Mouse (Mus musculus) CD4-positive naive resting alpha-beta T cell, adult 76 days (primary cell): ENCODE results near the gene Wdr66. TPM values are rescaled to one million over a fixed set of nuclear protein-coding genes. Genes with fewer than 3 reads are reported as not detected.

Source experiments
- total RNA-seq: library from RNA; stranded (reverse); gene quantifications from one replicate; pipeline ENCODE4 v1.2.4, GENCODE M21; 2023

Wdr66 gene
- 1.9 TPM for total RNA-seq

DNA sequence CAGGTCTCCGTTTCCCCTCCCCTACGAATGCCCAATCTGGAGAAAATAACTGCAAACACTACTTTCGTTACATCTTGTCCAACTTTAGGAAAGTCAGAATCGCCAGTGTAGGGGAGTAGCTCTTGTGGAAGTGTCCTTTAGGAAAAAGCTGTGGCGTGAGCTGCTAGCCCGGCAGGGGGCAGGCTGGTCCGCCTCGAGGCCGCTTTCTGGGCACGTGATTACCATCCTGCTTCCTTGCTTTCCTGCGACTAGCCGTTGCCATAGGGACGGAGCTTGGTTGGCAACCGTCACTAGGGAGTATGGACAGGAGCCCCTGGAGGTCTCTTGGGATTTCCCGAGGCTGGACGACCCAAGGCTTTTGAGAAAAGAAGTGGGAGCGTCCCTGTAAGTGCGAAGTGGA is at the start of gene Wdr66:
Gene Wdr66, plus strand, starts transcription at position 269 of the 400 bp plus-strand sequence.

DNA sequence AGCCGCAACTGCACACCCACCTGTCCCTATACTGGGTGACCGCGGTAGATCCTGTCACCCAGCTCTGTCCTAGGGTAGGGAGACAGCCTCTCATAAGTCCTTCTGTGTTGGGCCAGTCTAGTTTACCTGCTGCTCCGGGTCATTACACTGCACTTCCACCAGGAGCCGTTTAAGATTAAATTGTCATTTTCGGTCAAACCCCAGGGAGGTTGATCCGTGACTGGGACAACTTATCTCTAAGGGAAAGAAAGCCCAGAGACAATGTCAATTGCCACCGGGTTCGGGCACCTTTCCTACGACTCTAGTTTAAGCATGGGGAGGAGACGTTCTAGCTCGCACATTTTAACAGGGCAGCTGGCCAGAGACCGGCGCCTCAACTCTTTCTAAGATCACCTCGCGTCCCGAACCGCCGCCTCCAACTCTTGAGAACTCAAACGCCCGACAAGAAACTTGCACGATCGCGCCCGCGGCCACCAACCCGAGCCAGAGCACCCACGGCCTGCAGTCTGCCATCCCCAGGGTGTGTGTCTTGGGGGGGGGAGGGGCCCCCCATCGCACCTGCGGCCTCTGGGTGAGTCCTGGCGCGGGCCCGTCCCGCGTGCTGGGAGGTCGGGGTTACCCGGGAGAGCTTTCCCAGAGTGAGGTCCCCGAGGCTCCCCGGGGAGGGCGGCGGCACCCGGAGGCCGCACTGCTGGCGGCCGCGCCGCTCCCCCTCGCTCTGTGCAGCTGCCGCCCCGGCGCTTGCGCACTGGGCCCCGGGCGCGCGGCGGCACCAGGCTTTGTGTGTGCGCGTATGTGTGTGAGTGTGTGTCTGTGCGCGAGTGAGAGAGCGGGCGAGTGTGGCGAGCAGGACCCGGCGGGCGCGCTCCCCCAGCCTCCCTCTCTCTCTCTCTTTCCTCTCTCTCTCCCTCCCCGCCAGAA is 92.1 kb downstream of the Wdr66 start, which contains the start of gene Bcl7a:
Gene Bcl7a, plus strand, starts transcription at position 128 of the 921 bp plus-strand sequence.

Other genes with a start within 250 kb of the Wdr66 start
- 85.6 TPM for gene Orai1, start 237.0 kb upstream of the Wdr66 start, total RNA-seq
- gene Morn3, start 205.1 kb upstream of the Wdr66 start, total RNA-seq, result not detected
- gene Tmem120b, start 183.7 kb upstream of the Wdr66 start, total RNA-seq, result 7.9 TPM
- 69.0 TPM for gene Rhof, start 119.4 kb upstream of the Wdr66 start, total RNA-seq
- gene Setd1b, start 109.9 kb upstream of the Wdr66 start, total RNA-seq, result 97.1 TPM
- 28.8 TPM for gene Psmd9, start 82.7 kb upstream of the Wdr66 start, total RNA-seq
- gene Hpd, start 69.4 kb upstream of the Wdr66 start, total RNA-seq, result not detected
- gene Bcl7a, start 91.7 kb downstream of the Wdr66 start, total RNA-seq, result 18.7 TPM
- gene Mlxip, start 142.7 kb downstream of the Wdr66 start, total RNA-seq, result 97.0 TPM
- gene Lrrc43, start 237.2 kb downstream of the Wdr66 start, total RNA-seq, result not detected
- gene Il31, start 237.4 kb downstream of the Wdr66 start, total RNA-seq, result not detected